Mouse (Mus musculus): ENCODE measurements around the gene Fbxl8. TPM values are rescaled to one million over a fixed set of nuclear protein-coding genes. Genes with fewer than 3 reads are reported as not detected.

Gene Fbxl8
- polyA plus RNA-seq, 1 experiment from 2014 or later, result 0.50 TPM

DNA sequence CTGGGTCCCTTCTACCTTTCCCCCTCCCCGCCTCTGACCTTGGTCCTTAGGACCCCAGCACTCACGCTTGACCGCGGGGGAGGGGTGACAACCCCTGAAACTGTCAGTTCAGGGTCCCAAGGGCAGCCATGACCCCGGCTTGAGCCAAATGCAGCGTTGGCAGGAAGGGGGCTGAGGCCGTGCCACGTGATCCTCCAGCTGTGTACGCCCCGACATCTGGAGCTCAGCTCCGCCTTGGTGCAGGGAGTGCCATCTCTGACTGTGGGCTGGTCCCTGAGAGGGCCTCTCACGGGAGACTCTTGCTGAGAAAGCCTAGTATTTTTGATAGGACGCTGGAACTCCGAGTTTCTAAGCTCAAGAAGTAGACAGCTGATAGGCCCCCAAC is 9.5 kb upstream of the Fbxl8 start, which contains the start of gene B3gnt9:
Gene B3gnt9 (minus strand): TSS at position 188 of the 385 bp plus-strand sequence.
- H3K27me3 ChIP-seq (replicated peaks; ENCODE audit: control insufficient read depth, insufficient read depth, low read length), result peaks cover 31% of the 10 kb centered on the region
- 4% methylated on average over 14 of the region's 14 CpGs for WGBS
- peak within 1 kb of the TSS; percentile 66 for H3K9ac ChIP-seq (ENCODE audit: low read length)
- H3K4me3 ChIP-seq (ENCODE audit: low read depth, low read length), result peak within 1 kb of the TSS; percentile 52
- ATAC-seq, result no peak; the same call in 1 of the 2 replicates
- DNase-seq (ENCODE audit: low spot score), result no peak
- H3K4me1 ChIP-seq (ENCODE audit: control insufficient read depth, insufficient read depth, low read length), result peaks cover 10% of the 10 kb centered on the region; the same call in 1 of the 2 replicates
- peaks cover 24% of the 10 kb centered on the region for H3K36me3 ChIP-seq (ENCODE audit: control insufficient read depth, insufficient read depth, low read length)
- H3K4me2 ChIP-seq (ENCODE audit: low read length), result peak within 1 kb of the TSS; percentile 99
- no peaks in the 10 kb centered on the region for H3K9me3 ChIP-seq (replicated peaks; ENCODE audit: control insufficient read depth, low read length)
- no peak within 1 kb of the TSS for H3K27ac ChIP-seq (ENCODE audit: low read depth, low read length)

DNA sequence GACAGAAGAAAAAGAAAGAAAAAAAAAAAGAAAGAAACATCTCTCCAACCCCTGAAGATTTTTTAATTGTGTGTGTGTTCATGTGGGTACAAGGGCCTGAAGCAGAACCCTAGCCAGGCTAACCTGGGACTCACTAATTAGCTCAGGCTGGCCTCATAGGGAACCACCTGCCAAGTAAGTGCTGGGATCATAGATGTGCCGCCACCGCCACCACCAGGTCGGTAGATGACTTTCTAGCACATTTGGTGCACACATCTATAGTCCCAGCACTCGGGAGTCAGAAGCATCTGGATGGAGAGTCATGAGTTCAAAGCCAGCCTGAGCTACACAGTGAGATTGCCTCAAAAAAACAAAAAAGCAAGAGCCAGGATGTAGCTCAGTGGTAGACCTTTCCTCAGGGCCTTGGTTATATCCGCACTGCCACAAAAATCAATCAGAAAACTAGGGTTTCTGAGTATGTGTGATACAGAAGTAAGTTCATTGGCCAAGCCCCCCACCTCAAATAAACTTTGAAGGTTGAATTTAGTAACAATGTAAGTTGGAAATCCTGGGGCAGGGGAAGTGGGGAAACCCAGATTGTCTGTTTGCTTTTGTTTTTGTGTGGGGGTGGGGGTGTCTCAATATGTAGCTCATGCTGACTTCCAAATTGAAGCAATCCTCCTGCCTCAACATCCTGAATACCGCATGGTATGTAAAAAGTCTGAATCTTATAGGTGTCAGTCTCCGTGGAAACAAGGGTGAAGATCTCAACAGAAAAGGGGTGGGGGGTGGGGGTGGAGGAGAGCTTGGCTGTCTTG is 6.9 kb upstream of the Fbxl8 start:
- H3K36me3 ChIP-seq (ENCODE audit: control insufficient read depth, insufficient read depth, low read length), result no peaks in the 10 kb centered on the region
- H3K9ac ChIP-seq (ENCODE audit: low read length), result no peak overlapping the region
- H3K27me3 ChIP-seq (replicated peaks; ENCODE audit: control insufficient read depth, insufficient read depth, low read length), result peaks cover 48% of the 10 kb centered on the region
- H3K27ac ChIP-seq (ENCODE audit: low read depth, low read length), result no peak overlapping the region
- H3K4me2 ChIP-seq (ENCODE audit: low read length), result no peak overlapping the region
- H3K9me3 ChIP-seq (replicated peaks; ENCODE audit: control insufficient read depth, low read length), result no peaks in the 10 kb centered on the region
- no peak for ATAC-seq
- H3K4me3 ChIP-seq (ENCODE audit: low read depth, low read length), result no peak overlapping the region
- WGBS, result 68% methylated on average over 7 of the region's 7 CpGs
- H3K4me1 ChIP-seq (ENCODE audit: control insufficient read depth, insufficient read depth, low read length), result peaks cover 10% of the 10 kb centered on the region; the same call in 1 of the 2 replicates
- no peak for DNase-seq (ENCODE audit: low spot score)

DNA sequence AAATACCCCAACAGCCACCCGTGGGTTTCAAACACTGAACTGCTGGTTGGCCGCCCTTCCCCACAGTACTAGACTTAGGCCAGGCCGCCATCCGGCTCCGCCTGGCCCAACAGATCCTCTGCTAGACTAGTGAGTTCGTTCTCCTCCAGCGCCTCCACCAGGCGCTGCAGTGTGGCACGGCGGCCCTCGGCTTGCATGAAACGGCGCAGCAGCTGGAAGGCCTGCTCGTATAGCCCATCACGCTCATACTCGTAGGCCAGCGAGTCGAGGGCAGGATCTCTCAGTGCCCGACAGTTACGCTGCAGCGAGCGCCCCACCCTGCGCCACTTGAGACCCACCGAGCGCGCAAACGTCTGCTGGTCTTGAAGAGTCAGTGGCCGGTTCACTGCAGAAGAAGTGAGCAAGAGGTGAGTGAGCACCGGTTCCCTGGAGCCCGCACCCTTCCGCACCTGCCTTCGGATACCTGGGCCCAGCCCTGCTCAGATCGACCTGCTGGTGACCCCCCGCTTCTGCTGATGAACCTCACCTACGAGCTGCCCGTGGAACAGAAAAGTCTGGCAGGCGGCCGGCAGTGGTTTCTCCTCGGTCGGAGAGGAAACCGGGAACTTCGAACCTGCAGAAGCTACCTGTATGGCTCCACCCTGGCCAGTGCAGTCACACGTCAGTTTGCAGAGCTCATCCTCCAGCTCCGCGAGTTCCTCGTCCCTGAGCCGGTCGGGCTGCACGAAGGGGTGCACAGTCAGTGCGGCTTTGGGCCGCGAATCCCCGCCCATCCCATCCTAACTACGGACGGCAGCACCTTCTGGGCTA is 5.3 kb upstream of the Fbxl8 start:
- DNase-seq (ENCODE audit: low spot score), result peak; percentile 62
- no peaks in the 10 kb centered on the region for H3K36me3 ChIP-seq (ENCODE audit: control insufficient read depth, insufficient read depth, low read length)
- H3K4me3 ChIP-seq (ENCODE audit: low read depth, low read length), result peak overlapping the region; percentile 34
- H3K9me3 ChIP-seq (replicated peaks; ENCODE audit: control insufficient read depth, low read length), result no peaks in the 10 kb centered on the region
- peak; percentile 36 for ATAC-seq
- peaks cover 10% of the 10 kb centered on the region; the same call in 1 of the 2 replicates for H3K4me1 ChIP-seq (ENCODE audit: control insufficient read depth, insufficient read depth, low read length)
- peak overlapping the region; percentile 40 for H3K9ac ChIP-seq (ENCODE audit: low read length)
- peaks cover 59% of the 10 kb centered on the region for H3K27me3 ChIP-seq (replicated peaks; ENCODE audit: control insufficient read depth, insufficient read depth, low read length)
- H3K4me2 ChIP-seq (ENCODE audit: low read length), result peak overlapping the region; percentile 75
- WGBS, result 2% methylated on average over 55 of the region's 55 CpGs
- no peak overlapping the region for H3K27ac ChIP-seq (ENCODE audit: low read depth, low read length)

DNA sequence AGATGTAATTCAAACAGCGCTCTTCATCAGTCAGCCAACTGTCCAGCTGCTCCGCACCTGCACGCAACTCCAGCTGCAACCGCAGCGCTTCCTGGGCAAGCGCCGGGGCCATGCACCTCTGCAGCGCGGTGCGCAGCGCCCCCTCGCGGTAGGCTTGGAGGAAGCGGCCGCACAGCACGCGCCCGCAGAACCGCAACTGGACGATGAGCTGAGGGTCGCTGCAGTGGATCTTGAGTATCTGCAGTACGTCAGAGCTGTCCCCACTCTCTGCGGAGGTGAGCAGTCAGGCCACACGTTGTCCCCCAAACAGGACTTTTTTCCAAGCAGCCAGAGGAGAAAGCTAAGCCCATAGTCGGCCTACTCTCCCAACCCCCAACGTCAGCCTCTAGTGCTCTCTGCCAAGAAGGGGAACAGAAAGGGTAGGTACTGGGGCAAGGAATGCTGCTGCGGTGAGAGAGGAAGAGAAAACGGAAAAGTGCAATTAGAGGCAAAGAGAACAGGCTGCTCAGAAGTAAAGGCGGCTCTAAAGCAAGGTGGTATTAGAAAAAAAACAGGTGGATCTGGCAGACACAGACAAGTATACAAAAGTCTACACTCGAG is 4.6 kb upstream of the Fbxl8 start:
- Histone ChIP-seq H3K4me2 (ENCODE audit: low read length) (peak overlapping the region; percentile 75), H3K36me3 (ENCODE audit: control insufficient read depth, insufficient read depth, low read length) (no peaks in the 10 kb centered on the region), H3K9ac (ENCODE audit: low read length) (peak overlapping the region; percentile 40), H3K4me1 (ENCODE audit: control insufficient read depth, insufficient read depth, low read length) (peaks cover 11% of the 10 kb centered on the region; the same call in 1 of the 2 replicates), H3K9me3 (replicated peaks; ENCODE audit: control insufficient read depth, low read length) (no peaks in the 10 kb centered on the region), H3K27ac (ENCODE audit: low read depth, low read length) (no peak overlapping the region), H3K4me3 (ENCODE audit: low read depth, low read length) (peak overlapping the region; percentile 34), H3K27me3 (replicated peaks; ENCODE audit: control insufficient read depth, insufficient read depth, low read length) (peaks cover 63% of the 10 kb centered on the region)
- DNase-seq (ENCODE audit: low spot score) (peak; percentile 77), ATAC-seq (peak; percentile 56)
- WGBS, result 3% methylated on average over 30 of the region's 30 CpGs

DNA sequence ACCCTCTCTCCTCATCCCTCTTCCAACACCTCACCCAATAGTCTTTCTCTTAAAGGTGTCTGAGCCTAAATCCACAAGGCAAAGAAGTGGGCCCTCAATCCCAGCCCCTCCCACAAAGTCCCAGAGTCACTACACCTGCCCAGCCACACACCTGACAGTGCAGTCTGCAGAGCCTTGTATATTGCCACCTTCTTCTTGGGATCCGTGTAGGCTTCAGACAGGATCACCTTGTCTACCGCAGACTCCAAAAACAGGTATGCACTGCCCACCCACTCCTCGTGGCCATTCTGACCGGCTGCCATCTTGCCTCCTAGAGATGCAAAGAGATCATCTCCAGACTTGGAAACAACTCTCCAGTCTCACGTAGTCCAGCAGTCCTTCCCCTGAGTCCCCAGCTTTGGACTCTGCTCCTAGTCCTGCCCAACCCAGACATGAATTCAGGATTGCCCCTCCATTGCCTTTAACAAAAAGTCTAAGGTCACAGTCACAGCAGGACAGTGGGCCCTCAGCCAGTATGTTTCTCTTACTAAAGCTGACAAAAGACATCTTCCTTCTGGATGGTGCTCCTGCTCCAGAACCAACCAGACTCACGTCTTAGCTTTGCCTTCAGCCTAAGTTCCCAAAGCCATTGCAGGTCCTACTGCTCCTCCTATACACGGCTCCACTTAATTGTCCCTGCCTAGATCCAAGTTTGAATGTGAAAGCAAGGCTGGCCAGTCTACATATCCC is 3.9 kb upstream of the Fbxl8 start:
- no peak for DNase-seq (ENCODE audit: low spot score)
- ATAC-seq, result no peak
- Histone ChIP-seq H3K27me3 (replicated peaks; ENCODE audit: control insufficient read depth, insufficient read depth, low read length) (peaks cover 68% of the 10 kb centered on the region), H3K36me3 (ENCODE audit: control insufficient read depth, insufficient read depth, low read length) (no peaks in the 10 kb centered on the region), H3K4me3 (ENCODE audit: low read depth, low read length) (no peak overlapping the region), H3K9ac (ENCODE audit: low read length) (no peak overlapping the region), H3K4me1 (ENCODE audit: control insufficient read depth, insufficient read depth, low read length) (peaks cover 8% of the 10 kb centered on the region; the same call in 1 of the 2 replicates), H3K4me2 (ENCODE audit: low read length) (no peak overlapping the region), H3K27ac (ENCODE audit: low read depth, low read length) (no peak overlapping the region), H3K9me3 (replicated peaks; ENCODE audit: control insufficient read depth, low read length) (no peaks in the 10 kb centered on the region)
- 64% methylated on average over 7 of the region's 7 CpGs for WGBS

DNA sequence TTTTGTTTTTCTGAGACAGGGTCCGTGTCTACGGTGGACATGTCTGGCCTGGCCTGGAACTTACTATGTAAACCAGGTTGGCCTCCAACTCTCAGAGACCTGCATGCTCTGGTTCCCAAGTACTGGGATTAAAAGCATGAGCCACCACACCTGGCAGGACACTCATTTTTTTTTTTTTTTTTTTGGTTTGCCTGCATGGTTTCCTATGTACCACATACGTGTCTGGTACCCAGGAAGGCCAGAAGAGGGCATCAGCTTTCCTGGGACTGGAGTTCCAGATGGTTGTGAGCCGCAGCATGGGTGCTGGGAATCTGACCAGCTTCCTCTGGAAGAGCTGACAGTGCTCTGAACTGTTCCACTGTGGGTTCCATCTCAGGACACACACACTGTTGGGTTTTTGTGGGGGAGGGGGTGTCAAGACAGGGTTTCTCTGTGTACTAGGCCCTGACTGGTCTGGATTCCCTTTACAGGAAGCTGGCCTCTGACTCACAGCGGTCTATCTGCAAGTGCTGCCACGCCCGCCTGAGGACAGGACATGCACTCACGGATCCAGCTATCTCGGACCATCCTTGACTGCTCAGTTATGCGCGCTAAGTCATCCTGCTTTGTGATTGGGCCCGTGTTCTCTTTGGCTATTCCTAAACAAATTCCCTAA is 3.0 kb upstream of the Fbxl8 start:
- H3K4me3 ChIP-seq (ENCODE audit: low read depth, low read length), result no peak overlapping the region
- H3K4me2 ChIP-seq (ENCODE audit: low read length), result no peak overlapping the region
- H3K9me3 ChIP-seq (replicated peaks; ENCODE audit: control insufficient read depth, low read length), result no peaks in the 10 kb centered on the region
- H3K36me3 ChIP-seq (ENCODE audit: control insufficient read depth, insufficient read depth, low read length), result no peaks in the 10 kb centered on the region
- peaks cover 8% of the 10 kb centered on the region; the same call in 1 of the 2 replicates for H3K4me1 ChIP-seq (ENCODE audit: control insufficient read depth, insufficient read depth, low read length)
- H3K9ac ChIP-seq (ENCODE audit: low read length), result no peak overlapping the region
- WGBS, result 83% methylated on average over 12 of the region's 12 CpGs
- no peak for DNase-seq (ENCODE audit: low spot score)
- ATAC-seq, result no peak
- peaks cover 77% of the 10 kb centered on the region for H3K27me3 ChIP-seq (replicated peaks; ENCODE audit: control insufficient read depth, insufficient read depth, low read length)
- no peak overlapping the region for H3K27ac ChIP-seq (ENCODE audit: low read depth, low read length)

DNA sequence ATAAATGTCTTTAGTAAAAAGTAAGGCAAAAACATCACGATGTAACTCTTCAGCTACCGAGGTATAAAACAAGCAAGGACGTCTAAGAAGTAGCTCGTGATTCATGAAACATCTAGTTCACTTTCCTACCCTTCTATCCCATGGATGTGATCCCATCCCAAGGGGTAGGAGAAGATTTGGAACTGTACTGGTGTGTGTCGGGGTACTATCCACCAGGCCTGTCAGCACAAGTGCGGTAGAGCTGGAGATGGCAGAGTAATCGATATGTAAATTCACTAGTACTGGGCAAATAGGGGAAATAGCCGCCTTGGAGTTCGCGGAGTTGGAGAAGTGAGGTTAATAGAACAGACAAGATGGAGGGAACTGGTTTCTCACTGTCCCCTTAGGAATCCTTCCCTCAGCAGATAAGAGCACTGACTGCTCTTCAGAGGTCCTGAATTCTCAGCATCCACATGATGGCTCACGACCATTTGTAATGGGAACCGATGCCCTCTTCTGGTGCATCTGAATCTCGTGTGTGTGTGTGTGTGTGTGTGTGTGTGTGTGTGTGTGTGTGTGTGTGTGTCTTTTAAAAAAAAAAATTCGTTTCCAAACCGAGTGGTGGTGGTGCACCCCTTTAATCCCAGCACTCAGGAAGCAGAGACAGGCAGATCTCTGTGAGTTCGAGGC is 1.1 kb upstream of the Fbxl8 start:
- H3K4me3 ChIP-seq (ENCODE audit: low read depth, low read length), result no peak overlapping the region
- no peak overlapping the region for H3K27ac ChIP-seq (ENCODE audit: low read depth, low read length)
- WGBS, result 45% methylated on average over 16 of the region's 16 CpGs
- no peak for ATAC-seq
- H3K4me2 ChIP-seq (ENCODE audit: low read length), result no peak overlapping the region; the same call in 1 of the 2 replicates
- no peaks in the 10 kb centered on the region for H3K9me3 ChIP-seq (replicated peaks; ENCODE audit: control insufficient read depth, low read length)
- H3K36me3 ChIP-seq (ENCODE audit: control insufficient read depth, insufficient read depth, low read length), result no peaks in the 10 kb centered on the region
- H3K27me3 ChIP-seq (replicated peaks; ENCODE audit: control insufficient read depth, insufficient read depth, low read length), result peaks cover 84% of the 10 kb centered on the region
- DNase-seq (ENCODE audit: low spot score), result no peak
- no peak overlapping the region for H3K9ac ChIP-seq (ENCODE audit: low read length)
- H3K4me1 ChIP-seq (ENCODE audit: control insufficient read depth, insufficient read depth, low read length), result peaks cover 8% of the 10 kb centered on the region; the same call in 1 of the 2 replicates
